Mouse (Mus musculus): ENCODE results near the gene Bcr.
A peak's percentile ranks its signal among the peaks of the same experiment; 100 is the strongest.

The Bcr gene

GRCm38 (mm10) chr10:75058761-75059395 is 1.5 kb upstream of the Bcr start:
- DNase-seq: peak; percentile 62

GRCm38 (mm10) chr10:75059396-75059795 is 996 bp upstream of the Bcr start:
- DNase-seq: peak; percentile 92

GRCm38 (mm10) chr10:75060843-75061235 is 447 bp downstream of the Bcr start:
- no peak for DNase-seq

GRCm38 (mm10) chr10:75061341-75062188 is 1.2 kb downstream of the Bcr start:
- DNase-seq: no peak

GRCm38 (mm10) chr10:75062189-75062561 is 1.8 kb downstream of the Bcr start:
- peak; percentile 82 for DNase-seq

- no peak for DNase-seq
Measured at GRCm38 (mm10) chr10:75062621-75063020, 2.2 kb downstream of the Bcr start.

GRCm38 (mm10) chr10:75063301-75063965 is 3.0 kb downstream of the Bcr start:
- no peak for DNase-seq

GRCm38 (mm10) chr10:75065691-75066090 is 5.3 kb downstream of the Bcr start:
- DNase-seq: no peak

- no peak for DNase-seq
Measured at GRCm38 (mm10) chr10:75067446-75067845, 7.1 kb downstream of the Bcr start.

GRCm38 (mm10) chr10:75068086-75068485 is 7.7 kb downstream of the Bcr start:
- DNase-seq: peak; percentile 68

- DNase-seq: peak; percentile 65
Measured at GRCm38 (mm10) chr10:75068624-75069328, 8.4 kb downstream of the Bcr start.

- no peak for DNase-seq
Measured at GRCm38 (mm10) chr10:75070281-75070976, 10.0 kb downstream of the Bcr start.

GRCm38 (mm10) chr10:75075665-75076064 is 15.3 kb downstream of the Bcr start:
- peak; percentile 56 for DNase-seq

GRCm38 (mm10) chr10:75078174-75079128 is 18.1 kb downstream of the Bcr start:
- DNase-seq: no peak

GRCm38 (mm10) chr10:75085330-75085729 is 24.9 kb downstream of the Bcr start:
- DNase-seq: no peak

- DNase-seq: no peak
Measured at GRCm38 (mm10) chr10:75088471-75088870, 28.1 kb downstream of the Bcr start.

GRCm38 (mm10) chr10:75091478-75092152 is 31.2 kb downstream of the Bcr start:
- peak; percentile 54 for DNase-seq

- DNase-seq: peak; percentile 29
Measured at GRCm38 (mm10) chr10:75093252-75093987, 33.0 kb downstream of the Bcr start.

GRCm38 (mm10) chr10:75094338-75094737 is 33.9 kb downstream of the Bcr start:
- DNase-seq: no peak

GRCm38 (mm10) chr10:75095216-75095615 is 34.8 kb downstream of the Bcr start:
- DNase-seq: no peak

Measured in lung, postnatal 36 days (tissue).